Mouse (Mus musculus) spleen, adult 2 months (tissue): Measurements from ENCODE around the gene Tex14. TPM values are rescaled to one million over a fixed set of nuclear protein-coding genes. Genes with fewer than 3 reads are reported as not detected.

ENCODE experiments used
- DNase-seq, 2 experiments: peaks; one replicate each; pipeline versions ENCODE4 v3.0.0 to v3.0.0-alpha.2; 2012 to 2021; ENCODE audit warnings: low spot score in 2 of 2, low read depth in 1 of 2
- H3K27ac ChIP-seq: fragments of 200-500 bp; 2 replicates; pipeline ENCODE4 v1.5.1; 2012; ENCODE audit warnings: low read length, inconsistent platforms; ENCODE audit not compliant: insufficient read depth
- H3K27me3 ChIP-seq: fragments of 200-500 bp; 2 replicates; pipeline ENCODE4 v1.6.1; 2012; ENCODE audit warnings: mild to moderate bottlenecking, moderate library complexity, low read length, inconsistent platforms; ENCODE audit not compliant: control insufficient read depth, insufficient read depth
- H3K36me3 ChIP-seq: fragments of 200-500 bp; 2 replicates; pipeline ENCODE4 v1.6.1; 2012; ENCODE audit warnings: mild to moderate bottlenecking, low read length, inconsistent platforms; ENCODE audit not compliant: control insufficient read depth, insufficient read depth
- H3K4me1 ChIP-seq: fragments of 200-500 bp; 2 replicates; pipeline ENCODE4 v1.6.1; 2011; ENCODE audit warnings: inconsistent platforms; ENCODE audit not compliant: control insufficient read depth, insufficient read depth, insufficient read length
- H3K4me3 ChIP-seq: fragments of 200-500 bp; 2 replicates; pipeline ENCODE4 v1.5.1; 2011; ENCODE audit warnings: mild to moderate bottlenecking, inconsistent platforms; ENCODE audit not compliant: insufficient read depth, insufficient read length; ENCODE audit errors: extremely low read depth
- CTCF ChIP-seq: fragments of 200-500 bp; IDR thresholded peaks from 2 replicates; pipeline ENCODE4 v1.5.1; 2011; ENCODE audit warnings: mild to moderate bottlenecking, inconsistent platforms; ENCODE audit not compliant: insufficient read depth, insufficient read length, insufficient replicate concordance; ENCODE audit errors: extremely low read depth
- POLR2A ChIP-seq: fragments of 200-500 bp; IDR thresholded peaks from 2 replicates; pipeline ENCODE4 v1.6.1; 2011; ENCODE audit warnings: low read depth, low read length, inconsistent platforms
- WGBS: fragments of 180-500 bp; shearing (Covaris S2); methylation state at CpG from one replicate; pipeline ENCODE4 v1.1.7; 2018; 5-methylcytosine and 5-hydroxymethylcytosine counted together
- polyA plus RNA-seq: library from polyadenylated mRNA; depleted of rRNA; stranded (reverse); fragments of >200 nt; gene quantifications from 2 replicates; pipeline ENCODE4 v1.2.3, GENCODE M21; 2012; rRNA removed

The Tex14 gene
- polyA plus RNA-seq, 1 experiment = 0.16 TPM

- 96% methylated on average over 10 of the region's 10 CpGs for WGBS
- no peak for TF ChIP-seq POLR2A
- no peak for TF ChIP-seq CTCF
- Histone ChIP-seq H3K27ac (no peak overlapping the region), H3K4me1 (peaks cover 13% of the 10 kb centered on the region), H3K27me3 (no peaks in the 10 kb centered on the region), H3K4me3 (no peak overlapping the region), H3K36me3 (peaks cover 59% of the 10 kb centered on the region)
- DNase-seq = no peak
Observed at GRCm38 (mm10) chr11:87600322-87600853, 195.5 kb downstream of the Tex14 start.

- H3K27ac ChIP-seq = no peak overlapping the region
- no peaks in the 10 kb centered on the region for H3K27me3 ChIP-seq
- 96% methylated on average over 9 of the region's 9 CpGs for WGBS
- H3K4me1 ChIP-seq = no peaks in the 10 kb centered on the region
- no peak for DNase-seq
- TF ChIP-seq POLR2A (no peak), CTCF (no peak)
- H3K36me3 ChIP-seq = peaks cover 66% of the 10 kb centered on the region
- no peak overlapping the region for H3K4me3 ChIP-seq
Observed at GRCm38 (mm10) chr11:87602234-87602633, 197.4 kb downstream of the Tex14 start.

- H3K36me3 ChIP-seq = peaks cover 64% of the 10 kb centered on the region
Observed at GRCm38 (mm10) chr11:87603571-87603970, 198.7 kb downstream of the Tex14 start.

More at GRCm38 (mm10) chr11:87603571-87603970, 198.7 kb downstream of the Tex14 start:
- H3K27me3 ChIP-seq = no peaks in the 10 kb centered on the region
- DNase-seq = no peak
- no peak overlapping the region for H3K4me3 ChIP-seq
- H3K27ac ChIP-seq = no peak overlapping the region
- no peaks in the 10 kb centered on the region for H3K4me1 ChIP-seq
- TF ChIP-seq CTCF = no peak
- WGBS = 83% methylated on average over 2 of the region's 2 CpGs

Other genes with a start within 250 kb of the Tex14 start
- gene Ppm1e, start 46.0 kb upstream of the Tex14 start, polyA plus RNA-seq = 0.86 and 1.4 TPM in 2 replicates
- 0.56 and 0.67 TPM in 2 replicates for gene Rad51c, start 111 bp upstream of the Tex14 start, polyA plus RNA-seq
- not detected in 2 replicates for gene Gm11492, start 161.6 kb downstream of the Tex14 start, polyA plus RNA-seq
- 25.1 and 25.7 TPM in 2 replicates for gene Sept4, start 163.8 kb downstream of the Tex14 start, polyA plus RNA-seq
- 23.8 and 28.1 TPM in 2 replicates for gene Mtmr4, start 187.1 kb downstream of the Tex14 start, polyA plus RNA-seq
- gene Hsf5, start 212.1 kb downstream of the Tex14 start, polyA plus RNA-seq = 0.01 TPM in 1 of 2 replicates, not detected in the other